Mouse (Mus musculus) stomach, postnatal 0 days (tissue): ENCODE data around the gene Tox4.

Experiments
- CTCF ChIP-seq: IDR thresholded peaks from 2 replicates; pipeline ENCODE4 v1.5.1; 2016; ENCODE audit warnings: antibody characterized with exemption, low read depth, mild to moderate bottlenecking, moderate library complexity
- EP300 ChIP-seq: optimal IDR thresholded peaks from 2 replicates; pipeline ENCODE3; 2016; ENCODE audit warnings: antibody characterized with exemption

- TF ChIP-seq CTCF (no peak), EP300 (no peak)
Measured at GRCm38 (mm10) chr14:52236216-52236615, 42.7 kb upstream of the Tox4 start.
